Mouse (Mus musculus) liver, embryonic 14.5 days (tissue): ENCODE results near the gene Olfm3.

Experiments used
- CTCF ChIP-seq: IDR thresholded peaks from 2 replicates; pipeline ENCODE4 v1.5.1; 2016; ENCODE audit warnings: antibody characterized with exemption, low read depth, control low read depth
- EP300 ChIP-seq: IDR thresholded peaks from 2 replicates; pipeline ENCODE4 v1.6.1; 2016; ENCODE audit warnings: antibody characterized with exemption, low read depth

DNA sequence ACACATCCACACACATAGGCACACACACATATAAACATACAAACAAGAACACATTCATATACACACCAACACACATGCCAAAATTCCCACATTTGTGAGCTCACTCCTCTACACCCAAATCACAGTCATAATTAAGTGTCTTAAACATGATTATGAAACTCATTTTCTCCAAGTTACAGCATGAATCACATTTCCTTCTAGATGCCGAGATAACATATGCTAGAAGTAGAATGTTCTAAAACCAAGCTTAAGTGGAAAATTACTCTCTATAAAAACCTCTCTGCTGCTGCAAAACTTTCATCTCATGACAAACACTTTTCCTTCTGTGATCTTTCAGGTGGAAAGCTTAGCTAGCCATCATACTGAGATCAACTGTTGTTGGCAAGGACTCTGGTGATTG, 195.7 kb downstream of the Olfm3 start:
- no peak for TF ChIP-seq EP300
- TF ChIP-seq CTCF, result no peak
